Mouse (Mus musculus) testis, adult 2 months (tissue): ENCODE results near the gene Dlgap3.

ENCODE experiments used
- CTCF ChIP-seq: fragments of 200-500 bp; IDR thresholded peaks from 2 replicates; pipeline ENCODE4 v1.5.1; 2012; ENCODE audit warnings: low read depth, mild to moderate bottlenecking, inconsistent platforms, low read length, moderate library complexity; ENCODE audit not compliant: control insufficient read depth, insufficient read depth, insufficient replicate concordance
- POLR2A ChIP-seq: fragments of 200-500 bp; IDR thresholded peaks from 2 replicates; pipeline ENCODE4 v1.6.1; 2012; ENCODE audit warnings: low read depth, mild to moderate bottlenecking, inconsistent platforms, low read length, moderate library complexity; ENCODE audit not compliant: control insufficient read depth

- no peak for TF ChIP-seq CTCF
- TF ChIP-seq POLR2A: no peak
Observed at GRCm38 (mm10) chr4:127224444-127225100, 55.6 kb downstream of the Dlgap3 start.
